Mouse (Mus musculus) midbrain, embryonic 10.5 days (tissue): ENCODE measurements at regions not wholly inside any gene's neighbourhood (a gene's known extent, or its start where the extent isn't known, plus 50 kb on each side); places are given as distances from the start of the nearest gene placed in this dataset.

Experiments used
- DNase-seq: peaks from one replicate; pipeline ENCODE4 v3.0.0-alpha.2; 2017; ENCODE audit warnings: low spot score
- H3K27ac ChIP-seq: fragments of 300-500 bp; sonication (generic); replicated peaks from 2 replicates; pipeline ENCODE4 v1.5.1; 2016; ENCODE audit warnings: mild to moderate bottlenecking
- H3K27me3 ChIP-seq: fragments of 300-500 bp; sonication (generic); 2 replicates; pipeline ENCODE4 v1.6.1; 2016; ENCODE audit warnings: low read depth, mild to moderate bottlenecking; ENCODE audit not compliant: poor library complexity, severe bottlenecking
- H3K36me3 ChIP-seq: fragments of 300-500 bp; sonication (generic); 2 replicates; pipeline ENCODE4 v1.6.1; 2016; ENCODE audit warnings: mild to moderate bottlenecking, moderate library complexity
- H3K4me1 ChIP-seq: fragments of 300-500 bp; sonication (generic); 2 replicates; pipeline ENCODE4 v1.6.1; 2016
- H3K4me3 ChIP-seq: fragments of 300-500 bp; sonication (generic); 2 replicates; pipeline ENCODE4 v1.5.1; 2016; ENCODE audit warnings: mild to moderate bottlenecking, moderate library complexity
- H3K9me3 ChIP-seq: fragments of 300-500 bp; sonication (generic); replicated peaks from 2 replicates; pipeline ENCODE4 v1.6.1; 2016; ENCODE audit warnings: mild to moderate bottlenecking
- WGBS: fragments of 180-500 bp; shearing (Covaris S2); methylation state at CpG from one replicate; pipeline ENCODE4 v1.1.7; 2016; 5-methylcytosine and 5-hydroxymethylcytosine counted together

- Histone ChIP-seq H3K9me3 (peaks cover 7% of the 10 kb centered on the region; the same call in 1 of the 2 replicates), H3K36me3 (no peaks in the 10 kb centered on the region), H3K4me3 (no peak overlapping the region), H3K4me1 (peaks cover 15% of the 10 kb centered on the region; the same call in 1 of the 2 replicates), H3K27ac (no peak overlapping the region), H3K27me3 (no peaks in the 10 kb centered on the region)
- WGBS, result 82% methylated on average over 5 of the region's 5 CpGs
- no peak for DNase-seq
These were observed 530.4 kb upstream of the Kdm8 start for GRCm38 (mm10) chr7:124914061-124914460.

GRCm38 (mm10) chr7:124914479-124914878 lies 530.0 kb upstream of the Kdm8 start:
- H3K27ac ChIP-seq, result no peak overlapping the region
- no peak for DNase-seq
- no peaks in the 10 kb centered on the region for H3K27me3 ChIP-seq
- WGBS, result 80% methylated on average over 4 of the region's 4 CpGs
- no peak overlapping the region for H3K4me3 ChIP-seq
- H3K36me3 ChIP-seq, result no peaks in the 10 kb centered on the region
- H3K9me3 ChIP-seq, result peaks cover 4% of the 10 kb centered on the region; the same call in 1 of the 2 replicates
- peaks cover 15% of the 10 kb centered on the region; the same call in 1 of the 2 replicates for H3K4me1 ChIP-seq

GRCm38 (mm10) chr7:124914972-124915371 lies 529.5 kb upstream of the Kdm8 start:
- 85% methylated on average over 6 of the region's 6 CpGs for WGBS
- no peaks in the 10 kb centered on the region for H3K36me3 ChIP-seq
- H3K27me3 ChIP-seq, result no peaks in the 10 kb centered on the region
- no peak for DNase-seq
- no peaks in the 10 kb centered on the region for H3K9me3 ChIP-seq
- H3K4me1 ChIP-seq, result peaks cover 15% of the 10 kb centered on the region; the same call in 1 of the 2 replicates
- no peak overlapping the region for H3K27ac ChIP-seq
- no peak overlapping the region for H3K4me3 ChIP-seq

GRCm38 (mm10) chr7:124915637-124916036 lies 528.8 kb upstream of the Kdm8 start:
- Histone ChIP-seq H3K27ac (no peak overlapping the region), H3K9me3 (no peaks in the 10 kb centered on the region), H3K4me1 (peaks cover 15% of the 10 kb centered on the region; the same call in 1 of the 2 replicates), H3K27me3 (no peaks in the 10 kb centered on the region), H3K36me3 (no peaks in the 10 kb centered on the region), H3K4me3 (no peak overlapping the region)
- no peak for DNase-seq
- WGBS, result 87% methylated on average over 5 of the region's 5 CpGs

- H3K27me3 ChIP-seq, result no peaks in the 10 kb centered on the region
- peaks cover 15% of the 10 kb centered on the region; the same call in 1 of the 2 replicates for H3K4me1 ChIP-seq
- WGBS, result 86% methylated on average over 5 of the region's 5 CpGs
- no peaks in the 10 kb centered on the region for H3K9me3 ChIP-seq
- no peak for DNase-seq
- no peak overlapping the region for H3K27ac ChIP-seq
- no peaks in the 10 kb centered on the region for H3K36me3 ChIP-seq
- H3K4me3 ChIP-seq, result no peak overlapping the region
These were observed 526.8 kb upstream of the Kdm8 start for GRCm38 (mm10) chr7:124917606-124918120.

GRCm38 (mm10) chr7:124922806-124923205 lies 521.7 kb upstream of the Kdm8 start:
- H3K27ac ChIP-seq, result no peak overlapping the region
- no peaks in the 10 kb centered on the region for H3K27me3 ChIP-seq
- no peak for DNase-seq
- no peaks in the 10 kb centered on the region for H3K36me3 ChIP-seq
- WGBS, result 87% methylated on average over 7 of the region's 7 CpGs
- no peaks in the 10 kb centered on the region for H3K9me3 ChIP-seq
- H3K4me3 ChIP-seq, result no peak overlapping the region
- H3K4me1 ChIP-seq, result no peaks in the 10 kb centered on the region

GRCm38 (mm10) chr7:124933573-124933972 lies 510.9 kb upstream of the Kdm8 start:
- Histone ChIP-seq H3K27ac (no peak overlapping the region), H3K36me3 (no peaks in the 10 kb centered on the region), H3K9me3 (no peaks in the 10 kb centered on the region), H3K4me1 (no peaks in the 10 kb centered on the region), H3K27me3 (no peaks in the 10 kb centered on the region), H3K4me3 (no peak overlapping the region)
- no peak for DNase-seq
- WGBS, result 90% methylated on average over 3 of the region's 3 CpGs

GRCm38 (mm10) chr7:124939357-124939756 lies 505.1 kb upstream of the Kdm8 start:
- WGBS, result 84% methylated on average over 1 of the region's 1 CpGs
- DNase-seq, result no peak
- Histone ChIP-seq H3K4me1 (no peaks in the 10 kb centered on the region), H3K27ac (no peak overlapping the region), H3K4me3 (no peak overlapping the region), H3K36me3 (no peaks in the 10 kb centered on the region), H3K9me3 (no peaks in the 10 kb centered on the region), H3K27me3 (no peaks in the 10 kb centered on the region)

- WGBS, result 84% methylated on average over 4 of the region's 4 CpGs
- Histone ChIP-seq H3K36me3 (no peaks in the 10 kb centered on the region), H3K4me3 (no peak overlapping the region), H3K4me1 (no peaks in the 10 kb centered on the region), H3K9me3 (no peaks in the 10 kb centered on the region), H3K27me3 (no peaks in the 10 kb centered on the region), H3K27ac (no peak overlapping the region)
- DNase-seq, result no peak
These were observed 502.9 kb upstream of the Kdm8 start for GRCm38 (mm10) chr7:124941527-124941926.

GRCm38 (mm10) chr7:124946424-124946823 lies 498.1 kb upstream of the Kdm8 start:
- no peaks in the 10 kb centered on the region for H3K36me3 ChIP-seq
- H3K9me3 ChIP-seq, result no peaks in the 10 kb centered on the region
- H3K4me1 ChIP-seq, result no peaks in the 10 kb centered on the region
- no peak for DNase-seq
- H3K4me3 ChIP-seq, result no peak overlapping the region
- H3K27me3 ChIP-seq, result no peaks in the 10 kb centered on the region
- H3K27ac ChIP-seq, result no peak overlapping the region
- WGBS, result 57% methylated on average over 1 of the region's 1 CpGs

GRCm38 (mm10) chr7:124957329-124957728 lies 487.1 kb upstream of the Kdm8 start:
- no peak for DNase-seq
- 89% methylated on average over 6 of the region's 6 CpGs for WGBS
- no peaks in the 10 kb centered on the region for H3K36me3 ChIP-seq
- H3K4me1 ChIP-seq, result peaks cover 8% of the 10 kb centered on the region
- H3K9me3 ChIP-seq, result no peaks in the 10 kb centered on the region
- H3K4me3 ChIP-seq, result no peak overlapping the region
- no peak overlapping the region for H3K27ac ChIP-seq
- H3K27me3 ChIP-seq, result no peaks in the 10 kb centered on the region

GRCm38 (mm10) chr7:124974870-124975488 lies 469.5 kb upstream of the Kdm8 start:
- WGBS, result 79% methylated on average over 5 of the region's 5 CpGs
- Histone ChIP-seq H3K9me3 (no peaks in the 10 kb centered on the region), H3K4me3 (no peak overlapping the region), H3K27ac (no peak overlapping the region), H3K4me1 (no peaks in the 10 kb centered on the region), H3K36me3 (no peaks in the 10 kb centered on the region), H3K27me3 (no peaks in the 10 kb centered on the region)
- peak; percentile 5 for DNase-seq

GRCm38 (mm10) chr7:124989456-124989855 lies 455.0 kb upstream of the Kdm8 start:
- Histone ChIP-seq H3K4me1 (0 out of 2 replicates have a peak, but pooled peaks cover 3% of the 10 kb centered on the region), H3K9me3 (no peaks in the 10 kb centered on the region), H3K36me3 (no peaks in the 10 kb centered on the region), H3K27me3 (no peaks in the 10 kb centered on the region), H3K4me3 (no peak overlapping the region), H3K27ac (no peak overlapping the region)
- 79% methylated on average over 5 of the region's 5 CpGs for WGBS
- DNase-seq, result peak; percentile 10
